Mouse (Mus musculus): ENCODE data around the gene Kcne1.
A peak's percentile ranks its signal among the peaks of the same experiment; 100 is the strongest.

Gene Kcne1

GRCm38 (mm10) chr16:92357023-92357422 lies 2.2 kb downstream of the Kcne1 start:
- DNase-seq (ENCODE audit: low spot score in 2 of 2) = no peak

- DNase-seq (ENCODE audit: low spot score in 2 of 2) = no peak
Observed at GRCm38 (mm10) chr16:92355982-92356381, 3.3 kb downstream of the Kcne1 start.

- DNase-seq (ENCODE audit: low spot score in 2 of 2) = no peak
Observed at GRCm38 (mm10) chr16:92355366-92355765, 3.9 kb downstream of the Kcne1 start.

GRCm38 (mm10) chr16:92353897-92354296 lies 5.4 kb downstream of the Kcne1 start:
- DNase-seq (ENCODE audit: low spot score in 2 of 2) = no peak

GRCm38 (mm10) chr16:92353295-92353694 lies 6.0 kb downstream of the Kcne1 start:
- DNase-seq (ENCODE audit: low spot score in 2 of 2) = no peak

- DNase-seq (ENCODE audit: low spot score in 2 of 2) = peak in 1 of 2 experiments; percentile 26
Observed at GRCm38 (mm10) chr16:92348941-92349340, 10.3 kb downstream of the Kcne1 start.

GRCm38 (mm10) chr16:92346297-92346916 lies 12.9 kb downstream of the Kcne1 start:
- DNase-seq (ENCODE audit: low spot score in 2 of 2) = no peak

GRCm38 (mm10) chr16:92345177-92345576 lies 14.1 kb downstream of the Kcne1 start:
- no peak for DNase-seq (ENCODE audit: low spot score in 2 of 2)

GRCm38 (mm10) chr16:92340612-92341511 lies 18.4 kb downstream of the Kcne1 start:
- peak; percentile 37 to 59 for DNase-seq (ENCODE audit: low spot score in 2 of 2)

GRCm38 (mm10) chr16:92336280-92336679 lies 23.0 kb downstream of the Kcne1 start:
- peak; percentile 46 to 63 for DNase-seq (ENCODE audit: low spot score in 2 of 2)

- no peak for DNase-seq (ENCODE audit: low spot score in 2 of 2)
Observed at GRCm38 (mm10) chr16:92334600-92334999, 24.7 kb downstream of the Kcne1 start.

GRCm38 (mm10) chr16:92330966-92331365 lies 28.3 kb downstream of the Kcne1 start:
- DNase-seq (ENCODE audit: low spot score in 2 of 2) = no peak

GRCm38 (mm10) chr16:92327911-92328310 lies 31.4 kb downstream of the Kcne1 start:
- DNase-seq (ENCODE audit: low spot score in 2 of 2) = no peak

GRCm38 (mm10) chr16:92325062-92325406 lies 34.2 kb downstream of the Kcne1 start:
- DNase-seq (ENCODE audit: low spot score in 2 of 2) = no peak

GRCm38 (mm10) chr16:92324309-92325061 lies 34.8 kb downstream of the Kcne1 start:
- no peak for DNase-seq (ENCODE audit: low spot score in 2 of 2)

- DNase-seq (ENCODE audit: low spot score in 2 of 2) = no peak
Observed at GRCm38 (mm10) chr16:92321341-92321740, 37.9 kb downstream of the Kcne1 start, which contains the start of gene Fam243. Gene Fam243 (minus strand): TSS chr16:92321441.

- no peak for DNase-seq (ENCODE audit: low spot score in 2 of 2)
Observed at GRCm38 (mm10) chr16:92320361-92320760, 38.9 kb downstream of the Kcne1 start.

GRCm38 (mm10) chr16:92319353-92320109 lies 39.7 kb downstream of the Kcne1 start:
- peak in 1 of 2 experiments; percentile 25 for DNase-seq (ENCODE audit: low spot score in 2 of 2)

GRCm38 (mm10) chr16:92316049-92316738 lies 43.1 kb downstream of the Kcne1 start:
- DNase-seq (ENCODE audit: low spot score in 2 of 2) = no peak

GRCm38 (mm10) chr16:92313953-92314741 lies 45.1 kb downstream of the Kcne1 start:
- peak in 1 of 2 experiments; percentile 19 for DNase-seq (ENCODE audit: low spot score in 2 of 2)

Measured in urinary bladder, adult 18-20 months (tissue).